Mouse (Mus musculus): ENCODE results near the gene Mapk8ip2. TPM values are rescaled to one million over a fixed set of nuclear protein-coding genes. Genes with fewer than 3 reads are reported as not detected.
A peak's percentile ranks its signal among the peaks of the same experiment; 100 is the strongest.

Gene Mapk8ip2
- total and polyA plus RNA-seq, 3 experiments, result 0.01 to 0.04 TPM; not detected in 1

- Histone ChIP-seq H3K9ac (ENCODE audit: control insufficient read depth, low read depth, low read length, poor library complexity, severe bottlenecking) (peak overlapping the region; percentile 73), H3K27me3 (ENCODE audit: control insufficient read depth in 1 of 2, insufficient read depth in 2 of 2, low read length in 2 of 2) (no peaks in the 10 kb centered on the region), H3K27ac (ENCODE audit: control insufficient read depth, low read depth, low read length) (peak overlapping the region; percentile 32), H3K9me3 (replicated peaks; ENCODE audit: insufficient read depth, low read length) (no peaks in the 10 kb centered on the region), H3K79me2 (ENCODE audit: control insufficient read depth, insufficient read depth, low read length, poor library complexity) (peaks cover 12% of the 10 kb centered on the region), H3K4me3 (ENCODE audit: control insufficient read depth in 1 of 2, insufficient read depth in 1 of 2, low read depth in 2 of 2, low read length in 2 of 2) (peak overlapping the region; percentile 74 to 97), H3K36me3 (ENCODE audit: control insufficient read depth in 1 of 2, insufficient read depth in 2 of 2, low read length in 2 of 2) (peaks cover 0 to 6% of the 10 kb centered on the region in 2 experiments; a peak in 2 of 4 replicates), H3K4me1 (ENCODE audit: control insufficient read depth in 1 of 2, insufficient read depth in 2 of 2, low read length in 2 of 2) (peaks cover 3 to 23% of the 10 kb centered on the region in 2 experiments; a peak in 3 of 4 replicates)
- peak; percentile 69 for DNase-seq (ENCODE audit: low read depth, low spot score)
- no peak for TF ChIP-seq BHLHE40 (IDR thresholded peaks at IDR 0.05; ENCODE audit: borderline replicate concordance, low read depth, low read length)
Observed at GRCm38 (mm10) chr15:89500221-89500791, 46.6 kb downstream of the Mapk8ip2 start.

DNA sequence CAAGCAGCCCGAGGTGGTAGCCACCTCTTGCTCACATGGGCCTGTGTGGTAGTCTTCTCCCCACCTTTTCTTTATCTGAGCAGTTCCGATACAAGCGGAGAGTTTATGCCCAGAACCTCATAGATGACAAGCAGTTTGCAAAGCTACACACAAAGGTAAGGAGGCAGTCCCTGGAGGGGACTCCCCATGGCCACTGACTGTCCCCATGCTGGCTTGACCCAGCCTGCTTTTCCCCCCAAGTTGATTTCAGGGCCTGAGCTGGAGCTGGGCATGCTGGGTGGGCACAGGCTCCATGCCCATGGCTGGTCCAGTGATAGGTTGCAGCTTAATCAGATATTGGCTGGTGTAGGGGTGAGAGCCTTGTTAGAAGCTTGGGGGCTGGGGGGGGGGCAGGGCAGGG is 47.6 kb downstream of the Mapk8ip2 start:
- H3K36me3 ChIP-seq (ENCODE audit: control insufficient read depth in 1 of 2, insufficient read depth in 2 of 2, low read length in 2 of 2), result peaks cover 0 to 6% of the 10 kb centered on the region in 2 experiments; a peak in 2 of 4 replicates
- no peak overlapping the region for H3K27ac ChIP-seq (ENCODE audit: control insufficient read depth, low read depth, low read length)
- no peak overlapping the region for H3K4me3 ChIP-seq (ENCODE audit: control insufficient read depth in 1 of 2, insufficient read depth in 1 of 2, low read depth in 2 of 2, low read length in 2 of 2)
- no peak overlapping the region for H3K9ac ChIP-seq (ENCODE audit: control insufficient read depth, low read depth, low read length, poor library complexity, severe bottlenecking)
- no peaks in the 10 kb centered on the region for H3K9me3 ChIP-seq (replicated peaks; ENCODE audit: insufficient read depth, low read length)
- H3K4me1 ChIP-seq (ENCODE audit: control insufficient read depth in 1 of 2, insufficient read depth in 2 of 2, low read length in 2 of 2), result peaks cover 3 to 23% of the 10 kb centered on the region in 2 experiments; a peak in 3 of 4 replicates
- no peak for TF ChIP-seq SIN3A (IDR thresholded peaks at IDR 0.05; ENCODE audit: low read length)
- TF ChIP-seq BHLHE40 (IDR thresholded peaks at IDR 0.05; ENCODE audit: borderline replicate concordance, low read depth, low read length), result no peak
- no peaks in the 10 kb centered on the region for H3K27me3 ChIP-seq (ENCODE audit: control insufficient read depth in 1 of 2, insufficient read depth in 2 of 2, low read length in 2 of 2)
- peaks cover 12% of the 10 kb centered on the region for H3K79me2 ChIP-seq (ENCODE audit: control insufficient read depth, insufficient read depth, low read length, poor library complexity)
- DNase-seq (ENCODE audit: low read depth, low spot score), result no peak

- Histone ChIP-seq H3K79me2 (ENCODE audit: control insufficient read depth, insufficient read depth, low read length, poor library complexity) (peaks cover 6% of the 10 kb centered on the region), H3K4me1 (ENCODE audit: control insufficient read depth in 1 of 2, insufficient read depth in 2 of 2, low read length in 2 of 2) (peaks cover 0 to 9% of the 10 kb centered on the region in 2 experiments; a peak in 1 of 4 replicates), H3K36me3 (ENCODE audit: control insufficient read depth in 1 of 2, insufficient read depth in 2 of 2, low read length in 2 of 2) (peaks cover 0 to 3% of the 10 kb centered on the region in 2 experiments; a peak in 3 of 4 replicates)
- no peak for TF ChIP-seq USF2 (IDR thresholded peaks at IDR 0.05; ENCODE audit: borderline replicate concordance in 1 of 2, insufficient read depth in 1 of 2, low read depth in 1 of 2, low read length in 2 of 2)
- no peak for TF ChIP-seq HCFC1 (IDR thresholded peaks at IDR 0.05; ENCODE audit: low read depth, low read length)
- no peak for TF ChIP-seq MXI1 (IDR thresholded peaks at IDR 0.05; ENCODE audit: low read depth, low read length)
- 0 out of 2 replicates have a peak, but pooled peaks have one; percentile 29 for TF ChIP-seq GATA1 (IDR thresholded peaks at IDR 0.05; ENCODE audit: low read depth, low read length)
- TF ChIP-seq POLR2A (IDR thresholded peaks at IDR 0.05; ENCODE audit: control insufficient read depth in 1 of 2, insufficient read depth in 1 of 2, low read depth in 1 of 2, low read length in 2 of 2, poor library complexity in 1 of 2), result no peak
- TF ChIP-seq CHD2 (IDR thresholded peaks at IDR 0.05; ENCODE audit: low read length), result no peak
- TF ChIP-seq ZMIZ1 (IDR thresholded peaks at IDR 0.05; ENCODE audit: low read depth, low read length), result no peak
- TF ChIP-seq BHLHE40 (IDR thresholded peaks at IDR 0.05; ENCODE audit: borderline replicate concordance, low read depth, low read length), result no peak
- peak; percentile 23; the same call in 1 of the 2 replicates for TF ChIP-seq ETS1 (IDR thresholded peaks at IDR 0.05; ENCODE audit: low read depth, low read length)
- TF ChIP-seq NELFE (IDR thresholded peaks at IDR 0.05; ENCODE audit: low read depth, low read length), result no peak
- no peak for TF ChIP-seq E2F4 (IDR thresholded peaks at IDR 0.05; ENCODE audit: borderline replicate concordance, low read depth, low read length)
- TF ChIP-seq MAFK (IDR thresholded peaks at IDR 0.05; ENCODE audit: borderline replicate concordance, low read depth, low read length), result no peak
- no peak for TF ChIP-seq ZKSCAN1 (IDR thresholded peaks at IDR 0.05; ENCODE audit: low read depth, low read length)
- no peak for TF ChIP-seq CHD1 (IDR thresholded peaks at IDR 0.05; ENCODE audit: low read depth, low read length)
- no peak for TF ChIP-seq GABPA (IDR thresholded peaks at IDR 0.05; ENCODE audit: low read depth, low read length)
- no peak for TF ChIP-seq TBP (IDR thresholded peaks at IDR 0.05; ENCODE audit: low read depth, low read length)
- peak in 1 of 2 experiments; percentile 55; a peak in 2 of 4 replicates for TF ChIP-seq EP300 (IDR thresholded peaks at IDR 0.05; ENCODE audit: low read depth in 1 of 2, low read length in 2 of 2)
- TF ChIP-seq KAT2A (conservative IDR thresholded peaks at IDR 0.05; ENCODE audit: low read depth, low read length), result no peak
- no peak for TF ChIP-seq USF1 (IDR thresholded peaks at IDR 0.05; ENCODE audit: low read depth, low read length)
- TF ChIP-seq MYB (IDR thresholded peaks at IDR 0.05; ENCODE audit: low read depth, low read length), result no peak
- TF ChIP-seq POLR2AphosphoS5 (IDR thresholded peaks at IDR 0.05; ENCODE audit: borderline replicate concordance, low read depth, low read length), result no peak
- no peak for TF ChIP-seq MYC (IDR thresholded peaks at IDR 0.05; ENCODE audit: low read depth, low read length)
- TF ChIP-seq TAL1 (IDR thresholded peaks at IDR 0.05; ENCODE audit: low read length), result no peak
- no peak for TF ChIP-seq RCOR1 (IDR thresholded peaks at IDR 0.05; ENCODE audit: low read depth, low read length)
Observed at GRCm38 (mm10) chr15:89504838-89505237, 51.1 kb downstream of the Mapk8ip2 start.

More at GRCm38 (mm10) chr15:89504838-89505237, 51.1 kb downstream of the Mapk8ip2 start:
- Histone ChIP-seq H3K4me3 (ENCODE audit: control insufficient read depth in 1 of 2, insufficient read depth in 1 of 2, low read depth in 2 of 2, low read length in 2 of 2) (no peak overlapping the region), H3K27ac (ENCODE audit: control insufficient read depth, low read depth, low read length) (peak overlapping the region; percentile 35), H3K27me3 (ENCODE audit: control insufficient read depth in 1 of 2, insufficient read depth in 2 of 2, low read length in 2 of 2) (no peaks in the 10 kb centered on the region), H3K9ac (ENCODE audit: control insufficient read depth, low read depth, low read length, poor library complexity, severe bottlenecking) (no peak overlapping the region), H3K9me3 (replicated peaks; ENCODE audit: insufficient read depth, low read length) (no peaks in the 10 kb centered on the region)
- no peak for DNase-seq (ENCODE audit: low read depth, low spot score)
